Mouse (Mus musculus) bone marrow macrophage, adult 2 months (primary cell): ENCODE results near the gene Arid3c. TPM values are rescaled to one million over a fixed set of nuclear protein-coding genes. Genes with fewer than 3 reads are reported as not detected.

ENCODE experiments used
- H3K27ac ChIP-seq: 2 replicates; pipeline ENCODE4 v1.5.1; 2012; ENCODE audit warnings: low read depth, low read length; ENCODE audit not compliant: insufficient read depth
- H3K4me1 ChIP-seq: 2 replicates; pipeline ENCODE4 v1.6.1; 2012; ENCODE audit warnings: low read length; ENCODE audit not compliant: control insufficient read depth, insufficient read depth
- H3K4me3 ChIP-seq: 2 replicates; pipeline ENCODE4 v1.5.1; 2012; ENCODE audit warnings: mild to moderate bottlenecking, low read length, moderate library complexity; ENCODE audit not compliant: insufficient read depth
- CTCF ChIP-seq: IDR thresholded peaks from 2 replicates; pipeline ENCODE4 v1.5.1; 2012; ENCODE audit warnings: low read depth, mild to moderate bottlenecking, low read length, moderate library complexity
- POLR2A ChIP-seq: IDR thresholded peaks from 2 replicates; pipeline ENCODE4 v1.6.1; 2012; ENCODE audit warnings: mild to moderate bottlenecking, low read depth, low read length, borderline replicate concordance
- polyA plus RNA-seq: library from polyadenylated mRNA; stranded (reverse); fragments of >200 nt; gene quantifications from 2 replicates; pipeline ENCODE4 v1.2.4, GENCODE M21; 2012; ENCODE audit not compliant: missing spikeins, insufficient read depth, insufficient read length

Gene Arid3c
- polyA plus RNA-seq, 1 experiment = not detected

DNA sequence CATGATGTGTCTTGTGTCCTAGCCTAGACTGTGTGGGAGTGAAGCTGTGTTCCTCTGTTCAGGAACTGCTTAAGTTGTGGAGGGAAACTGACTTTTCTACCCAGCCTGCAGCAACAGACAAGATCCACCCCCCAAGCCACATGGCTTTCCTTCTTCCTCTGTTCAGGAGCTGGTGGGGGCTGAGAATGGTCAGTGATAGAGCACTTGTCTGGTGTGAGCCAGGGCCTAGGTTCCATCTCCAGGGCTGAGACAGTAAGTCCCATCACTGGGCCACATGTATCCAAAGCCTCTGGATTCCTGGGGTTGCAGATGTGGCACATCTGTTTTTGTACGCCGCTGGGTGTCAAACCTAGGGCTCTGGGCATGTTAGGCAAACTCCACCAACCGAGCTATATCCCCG, 30.0 kb upstream of the Arid3c start:
- H3K4me1 ChIP-seq = peaks cover 13% of the 10 kb centered on the region
- no peak for TF ChIP-seq POLR2A
- TF ChIP-seq CTCF = no peak
- no peak overlapping the region for H3K27ac ChIP-seq
- peak overlapping the region; percentile 57 for H3K4me3 ChIP-seq

DNA sequence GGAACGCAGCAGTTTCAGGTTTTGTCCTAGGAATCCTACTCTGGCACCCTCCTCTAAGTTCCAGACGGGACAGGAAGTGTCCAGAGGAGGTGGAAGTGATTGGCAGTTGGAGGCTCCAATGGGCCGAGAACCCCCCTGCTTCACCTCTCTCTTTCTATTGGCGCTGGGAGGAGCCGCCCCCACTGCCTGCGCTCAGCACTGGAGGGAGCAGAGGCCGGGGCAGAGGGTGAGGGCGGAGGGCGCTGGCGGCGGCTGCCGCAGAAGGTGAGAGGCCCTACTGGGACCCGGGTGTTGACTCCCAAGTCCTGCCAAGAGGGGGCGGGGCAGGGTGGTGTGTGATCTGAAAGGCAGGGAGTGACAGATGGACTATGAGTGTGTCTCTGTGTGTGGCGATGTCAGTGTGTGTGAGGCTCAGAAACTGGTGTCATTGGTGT, 29.4 kb upstream of the Arid3c start:
- Histone ChIP-seq H3K4me1 (peaks cover 13% of the 10 kb centered on the region), H3K4me3 (peak overlapping the region; percentile 57), H3K27ac (no peak overlapping the region)
- no peak for TF ChIP-seq POLR2A
- no peak for TF ChIP-seq CTCF

DNA sequence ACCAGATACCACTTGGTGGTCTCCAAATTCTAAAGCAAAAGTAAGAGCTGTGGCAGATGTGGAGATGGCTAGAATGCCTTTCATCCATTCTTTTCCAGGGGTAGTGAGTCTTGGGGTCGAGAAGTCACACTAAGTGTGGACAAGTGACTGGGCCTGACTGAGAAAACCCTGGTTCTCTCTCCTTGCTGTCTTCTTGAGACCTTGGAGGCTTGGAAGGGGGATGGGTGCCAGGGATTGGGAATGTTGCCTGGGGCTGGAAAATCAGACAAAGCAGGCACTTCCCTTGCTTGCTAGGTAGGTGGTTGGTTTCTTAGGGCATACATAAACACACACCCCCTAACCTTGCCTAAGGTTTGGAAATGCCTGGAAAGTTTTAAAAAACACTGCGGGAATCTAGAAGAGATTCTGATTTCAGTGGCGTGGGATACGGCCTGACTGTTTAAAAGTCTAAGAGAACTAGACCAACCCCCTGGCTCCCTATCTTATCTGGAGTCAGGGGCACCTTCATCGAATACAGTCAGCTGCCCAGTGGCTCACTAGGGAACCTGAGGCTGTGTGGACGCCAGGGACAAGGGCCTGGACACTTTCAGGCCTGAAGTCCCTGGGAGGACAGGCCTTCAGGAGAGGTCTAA, 28.8 kb upstream of the Arid3c start:
- Histone ChIP-seq H3K27ac (no peak overlapping the region), H3K4me1 (peaks cover 14% of the 10 kb centered on the region), H3K4me3 (no peak overlapping the region)

DNA sequence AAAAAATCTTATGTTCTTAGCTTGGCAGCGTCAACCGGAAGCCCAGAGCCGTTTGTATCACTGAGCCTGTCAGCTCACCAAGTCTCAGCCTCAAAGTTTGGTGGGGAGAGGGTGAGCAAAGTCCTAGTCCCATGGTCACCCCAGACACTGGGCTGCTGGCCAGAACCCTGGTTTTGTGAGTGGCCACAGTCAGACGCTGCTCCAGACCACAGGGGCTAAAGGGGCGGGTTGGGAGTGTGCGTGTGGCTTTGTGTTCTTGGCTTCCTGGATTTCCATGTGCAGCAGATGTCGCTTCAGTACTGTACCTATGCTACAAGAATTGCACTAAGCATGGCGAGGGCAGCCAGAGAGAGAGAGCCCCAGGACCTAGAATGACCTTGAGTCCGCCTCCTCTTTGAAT, 28.3 kb upstream of the Arid3c start:
- Histone ChIP-seq H3K27ac (no peak overlapping the region), H3K4me3 (no peak overlapping the region), H3K4me1 (peaks cover 15% of the 10 kb centered on the region)
- TF ChIP-seq CTCF (no peak), POLR2A (no peak)

More for the DNA sequence above, 28.8 kb upstream of the Arid3c start:
- TF ChIP-seq CTCF (no peak), POLR2A (no peak)

DNA sequence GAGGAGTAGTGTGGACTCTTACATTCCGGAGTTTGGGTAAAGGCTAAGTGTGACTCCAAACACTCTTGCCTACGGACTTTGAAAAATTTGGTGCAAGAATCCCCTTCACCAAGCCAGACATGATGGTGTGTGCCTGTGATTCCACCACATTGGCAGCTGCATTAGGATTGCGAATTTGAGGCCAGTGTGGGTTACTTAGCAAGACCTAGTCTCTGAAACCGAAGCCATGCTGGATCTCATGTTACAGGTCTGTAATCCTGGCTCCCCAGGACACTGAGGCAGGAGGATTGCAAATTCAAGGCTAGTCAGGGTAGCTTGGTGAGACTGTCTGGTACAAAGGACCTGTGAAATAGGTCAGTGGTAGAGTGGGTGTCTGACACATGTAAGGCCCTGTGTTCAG, 27.8 kb upstream of the Arid3c start:
- Histone ChIP-seq H3K4me3 (no peak overlapping the region), H3K4me1 (peaks cover 15% of the 10 kb centered on the region), H3K27ac (no peak overlapping the region)
- TF ChIP-seq POLR2A (no peak), CTCF (no peak)

DNA sequence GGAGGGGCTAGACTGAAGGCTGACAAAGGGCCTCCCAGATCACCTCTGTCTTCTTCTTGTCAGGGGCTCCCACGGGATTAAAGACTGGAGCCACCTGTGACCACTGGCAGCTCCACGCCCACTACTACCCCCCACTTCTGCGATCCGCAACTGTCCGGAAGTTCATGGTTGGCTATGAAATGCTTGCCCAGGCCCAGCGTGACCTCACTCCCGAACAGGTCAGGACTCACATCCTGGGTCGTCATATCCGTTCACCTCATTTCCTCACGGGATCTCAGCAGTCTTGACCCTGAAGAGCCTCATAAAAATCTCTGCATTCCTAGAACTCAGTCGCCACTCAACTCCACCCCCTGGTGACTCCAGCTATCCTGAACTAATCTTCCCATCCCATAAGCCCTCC, 27.1 kb upstream of the Arid3c start:
- H3K4me3 ChIP-seq = no peak overlapping the region
- TF ChIP-seq CTCF (no peak), POLR2A (no peak)
- H3K4me1 ChIP-seq = peaks cover 15% of the 10 kb centered on the region
- no peak overlapping the region for H3K27ac ChIP-seq

DNA sequence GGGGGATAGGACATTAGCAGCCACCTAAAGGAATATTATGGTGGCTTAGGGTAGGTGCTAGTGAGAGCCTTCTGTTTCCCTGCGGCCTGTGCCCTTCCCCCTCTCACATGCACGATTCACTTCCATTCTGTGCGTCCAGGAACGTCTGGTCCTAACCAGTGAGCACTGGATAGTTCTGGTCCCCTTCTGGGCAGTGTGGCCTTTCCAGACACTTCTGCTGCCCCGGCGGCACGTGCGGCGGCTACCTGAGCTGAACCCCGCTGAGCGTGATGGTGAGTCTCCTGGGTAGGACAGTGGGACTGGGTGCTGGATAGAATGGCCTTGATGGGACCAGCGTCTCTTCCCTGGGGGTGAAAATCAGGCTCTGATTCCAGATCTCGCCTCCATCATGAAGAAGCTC, 26.4 kb upstream of the Arid3c start:
- TF ChIP-seq CTCF = no peak
- TF ChIP-seq POLR2A = no peak
- Histone ChIP-seq H3K4me1 (peaks cover 15% of the 10 kb centered on the region), H3K27ac (no peak overlapping the region), H3K4me3 (no peak overlapping the region)

DNA sequence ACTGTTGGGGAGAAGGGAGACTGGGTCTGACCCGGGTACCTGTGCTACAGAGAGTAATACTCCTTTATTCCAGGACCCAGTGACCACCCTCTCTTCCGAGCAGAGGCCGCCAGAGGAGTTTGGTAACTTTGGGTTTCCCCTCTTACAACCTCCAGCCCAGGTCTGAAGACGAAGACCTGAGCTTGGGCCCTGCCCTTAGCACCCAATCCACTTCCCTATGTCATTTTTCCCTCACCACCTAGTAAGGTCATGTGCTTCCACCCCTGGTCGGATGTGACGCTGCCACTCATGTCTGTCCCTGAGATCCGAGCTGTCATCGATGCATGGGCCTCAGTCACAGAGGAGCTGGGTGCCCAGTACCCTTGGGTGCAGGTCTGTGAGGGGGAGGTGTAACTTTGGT, 25.5 kb upstream of the Arid3c start:
- Histone ChIP-seq H3K4me1 (peaks cover 9% of the 10 kb centered on the region), H3K4me3 (peak overlapping the region; percentile 73), H3K27ac (no peak overlapping the region)

DNA sequence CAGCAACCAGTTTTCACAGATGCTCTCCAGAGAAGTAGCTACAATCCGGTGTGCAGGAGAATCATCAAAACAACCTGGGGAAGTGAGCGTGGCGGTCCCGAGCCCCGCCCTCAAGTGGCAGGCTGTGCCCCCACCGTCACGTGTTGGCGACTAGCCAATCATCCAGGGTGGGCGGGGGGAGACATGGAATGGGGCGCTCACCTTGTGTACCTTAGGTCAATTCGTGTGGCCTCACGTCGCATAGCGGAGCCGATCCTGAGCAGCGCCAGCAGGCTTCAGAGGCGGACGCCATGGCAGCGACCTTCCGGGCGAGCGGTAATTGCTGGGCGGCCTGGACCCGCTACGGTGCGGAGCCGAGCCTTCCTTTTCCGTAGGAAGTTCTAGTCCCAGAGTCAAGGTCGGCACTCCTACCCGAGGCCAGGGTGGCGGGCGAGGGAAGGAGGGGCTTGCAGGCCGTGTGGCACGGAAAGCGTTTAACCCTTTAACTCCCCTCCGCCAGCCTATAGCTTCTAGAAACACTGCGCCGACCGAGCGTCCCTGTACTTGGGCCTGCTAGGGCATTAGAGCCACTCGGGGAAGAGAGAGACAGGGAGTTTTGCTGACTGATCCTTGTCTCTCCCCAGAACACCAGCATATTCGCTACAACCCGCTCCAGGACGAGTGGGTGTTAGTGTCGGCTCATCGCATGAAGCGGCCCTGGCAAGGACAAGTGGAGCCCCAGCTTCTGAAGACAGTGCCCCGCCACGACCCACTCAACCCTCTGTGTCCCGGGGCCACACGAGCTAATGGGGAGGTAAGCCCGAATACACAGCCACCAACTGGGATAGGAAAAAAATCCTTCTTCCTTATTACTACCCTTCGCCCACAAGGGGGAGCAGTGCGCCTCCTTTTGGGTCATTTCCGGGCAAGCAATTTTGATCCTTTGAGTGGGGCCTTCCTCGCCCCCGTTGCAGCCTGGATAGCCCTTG, 24.7 kb upstream of the Arid3c start, which contains the start of gene Sigmar1:
Gene Sigmar1, minus strand, starts transcription at position 820 of the 968 bp plus-strand sequence.
- TF ChIP-seq POLR2A (no peak), CTCF (peak; percentile 53; the same call in 1 of the 2 replicates)
- Histone ChIP-seq H3K4me1 (peaks cover 5% of the 10 kb centered on the region), H3K4me3 (peak within 1 kb of the TSS; percentile 73), H3K27ac (peak within 1 kb of the TSS; percentile 71)

More for the DNA sequence above, 25.5 kb upstream of the Arid3c start:
- TF ChIP-seq CTCF (no peak), POLR2A (no peak)
